ENCODE assay signal across 15 mouse cellular contexts in genomic region chr11:78515549-78516325, GRCm38 (mm10). TPM values are rescaled to one million over a fixed set of nuclear protein-coding genes. Genes with fewer than 3 reads are reported as not detected.
DNase-seq lines count a peak whose midpoint lies in the region; ATAC-seq and TF ChIP-seq lines count a peak whose summit lies in the region.
"Had no signal": no experiment of that assay in that cellular context is flagged by ENCODE, and none has a peak within 500 bp of the region (broad histone marks: within the 10 kb centered on the region; RNA-seq: fewer than 3 reads in every experiment).

No protein-coding gene starts in this region.

- H3K27me3 ChIP-seq in limb, embryonic 11.5 days (ENCODE audit: control insufficient read depth, insufficient read depth, low read length): no peaks in the 10 kb centered on the region
- no peaks in the 10 kb centered on the region for H3K27me3 ChIP-seq in limb, embryonic 10.5 days (ENCODE audit: low read depth, poor library complexity, severe bottlenecking)
- H3K27me3 ChIP-seq in ES-Bruce4 (ENCODE audit: control insufficient read depth, insufficient read depth, low read length, poor library complexity, severe bottlenecking): no peaks in the 10 kb centered on the region
- no peaks in the 10 kb centered on the region for H3K27me3 ChIP-seq in liver, embryonic 14.5 days (ENCODE audit: control insufficient read depth, insufficient read depth, low read length)
- H3K27me3 ChIP-seq: heart, embryonic 15.5 days; megakaryocyte, embryonic 14.5 days had no signal

- no peak overlapping the region for H3K4me2 ChIP-seq in limb, embryonic 11.5 days (ENCODE audit: low read depth, severe bottlenecking)
- H3K4me2 ChIP-seq in liver, embryonic 14.5 days (ENCODE audit: low read depth): no peak overlapping the region
- H3K4me2 ChIP-seq: heart, embryonic 15.5 days had no signal

- H3K9ac ChIP-seq in limb, embryonic 11.5 days (ENCODE audit: low read length): no peak overlapping the region
- H3K9ac ChIP-seq in ES-Bruce4 (ENCODE audit: low read depth, poor library complexity, severe bottlenecking): no peak overlapping the region
- no peak overlapping the region for H3K9ac ChIP-seq in liver, embryonic 14.5 days (replicated peaks)
- H3K9ac ChIP-seq: heart, embryonic 15.5 days had no signal

- TF ChIP-seq POLR2A in ES-Bruce4 (IDR thresholded peaks at IDR 0.05; ENCODE audit: insufficient read depth, low read length): no peak

- no peak for ATAC-seq in limb, embryonic 11.5 days (ENCODE audit: insufficient number of reproducible peaks, low FRiP score, low TSS enrichment, low read depth)
- no peak for ATAC-seq in liver, embryonic 14.5 days (ENCODE audit: insufficient read depth)
- ATAC-seq: inflammation-experienced regulatory T-cells, adult 6 months had no signal

- TF ChIP-seq CTCF in ES-Bruce4 (IDR thresholded peaks at IDR 0.05; ENCODE audit: low read depth, low read length): peak; percentile 59
- TF ChIP-seq CTCF in liver, embryonic 14.5 days (IDR thresholded peaks at IDR 0.05; ENCODE audit: low read depth): peak; percentile 69

- 61% methylated on average over 2 of the region's 2 CpGs for WGBS in limb, embryonic 11.5 days
- 69% methylated on average over 2 of the region's 2 CpGs for WGBS in limb, embryonic 10.5 days
- WGBS in liver, embryonic 14.5 days (ENCODE audit: insufficient replicate concordance): 37% methylated on average over 2 of the region's 2 CpGs

- H3K9me3 ChIP-seq in limb, embryonic 11.5 days (ENCODE audit: control insufficient read depth, low read length): no peaks in the 10 kb centered on the region
- H3K9me3 ChIP-seq in limb, embryonic 10.5 days (replicated peaks): no peaks in the 10 kb centered on the region
- H3K9me3 ChIP-seq in ES-Bruce4 (replicated peaks; ENCODE audit: control insufficient read depth, insufficient read depth, low read length, poor library complexity, severe bottlenecking): no peaks in the 10 kb centered on the region
- H3K9me3 ChIP-seq in liver, embryonic 14.5 days (ENCODE audit: control insufficient read depth, low read length): no peaks in the 10 kb centered on the region
- H3K9me3 ChIP-seq: embryonic facial prominence, embryonic 10.5 days; heart, embryonic 15.5 days; megakaryocyte, embryonic 14.5 days had no signal

- H3K4me3 ChIP-seq in limb, embryonic 11.5 days (ENCODE audit: low read depth, low read length): no peak overlapping the region
- no peak overlapping the region for H3K4me3 ChIP-seq in limb, embryonic 10.5 days
- no peak overlapping the region for H3K4me3 ChIP-seq in ES-Bruce4 (ENCODE audit: low read depth, low read length)
- no peak overlapping the region for H3K4me3 ChIP-seq in liver, embryonic 14.5 days (ENCODE audit: insufficient read depth in 1 of 2, low read depth in 2 of 2, low read length in 2 of 2)
- H3K4me3 ChIP-seq: embryonic facial prominence, embryonic 10.5 days; heart, embryonic 15.5 days; megakaryocyte, embryonic 14.5 days had no signal

- no peak for TF ChIP-seq EP300 in ES-Bruce4 (IDR thresholded peaks at IDR 0.05; ENCODE audit: insufficient read depth, low read depth, low read length)
- no peak for TF ChIP-seq EP300 in liver, embryonic 14.5 days (IDR thresholded peaks at IDR 0.05; ENCODE audit: low read depth)

- peaks cover 34% of the 10 kb centered on the region for H3K36me3 ChIP-seq in limb, embryonic 11.5 days (ENCODE audit: control insufficient read depth, insufficient read depth, low read length)
- H3K36me3 ChIP-seq in limb, embryonic 10.5 days: peaks cover 69% of the 10 kb centered on the region
- H3K36me3 ChIP-seq in ES-Bruce4 (ENCODE audit: control insufficient read depth, insufficient read depth, low read length, poor library complexity, severe bottlenecking): peaks cover 49% of the 10 kb centered on the region
- peaks cover 33% of the 10 kb centered on the region for H3K36me3 ChIP-seq in liver, embryonic 14.5 days (replicated peaks; ENCODE audit: control insufficient read depth, insufficient read depth, low read depth)

- no peak overlapping the region for H3K27ac ChIP-seq in limb, embryonic 11.5 days (replicated peaks; ENCODE audit: low read depth, low read length)
- no peak overlapping the region for H3K27ac ChIP-seq in limb, embryonic 10.5 days
- no peak overlapping the region for H3K27ac ChIP-seq in ES-Bruce4 (ENCODE audit: insufficient read depth, low read length)
- no peak overlapping the region for H3K27ac ChIP-seq in liver, embryonic 14.5 days
- H3K27ac ChIP-seq: embryonic facial prominence, embryonic 10.5 days; heart, embryonic 15.5 days had no signal

- peaks cover 7% of the 10 kb centered on the region for H3K4me1 ChIP-seq in limb, embryonic 11.5 days (ENCODE audit: control insufficient read depth, insufficient read depth, low read length)
- peaks cover 19% of the 10 kb centered on the region for H3K4me1 ChIP-seq in limb, embryonic 10.5 days
- no peaks in the 10 kb centered on the region for H3K4me1 ChIP-seq in ES-Bruce4 (ENCODE audit: control insufficient read depth, insufficient read depth, low read length)
- H3K4me1 ChIP-seq in liver, embryonic 14.5 days (replicated peaks; ENCODE audit: control insufficient read depth in 2 of 2, insufficient read depth in 2 of 2, low read length in 1 of 2): peaks cover 4 to 11% of the 10 kb centered on the region in 2 experiments; a peak in 3 of 4 replicates

- peak; percentile 20 for DNase-seq in embryo, embryonic 10 days (ENCODE audit: low spot score)
- DNase-seq in embryo, embryonic 9.5 days (ENCODE audit: extremely low spot score): no peak
- peak; percentile 40 for DNase-seq in limb, embryonic 11.5 days (ENCODE audit: low spot score)
- DNase-seq in limb, embryonic 10.5 days (ENCODE audit: low spot score): no peak
- no peak for DNase-seq in liver, embryonic 14.5 days (ENCODE audit: low read depth in 3 of 3, low spot score in 3 of 3)
- DNase-seq in natural killer cell, adult 2 months (ENCODE audit: low spot score in 2 of 2): no peak
- DNase-seq in yolk sac, embryonic 10.5 days (ENCODE audit: low spot score): no peak
- DNase-seq: cerebellum, adult 11-12 months had no signal

RNA-seq across cellular contexts. Expression of gene Poldip2, which starts 3.7 kb away (rescaled TPM):
- 164 and 165 TPM in 2 replicates for polyA plus RNA-seq in limb, embryonic 11.5 days (2014; fragmentation: Nextera tagmentation; extraction: Ambion mirVana)
- polyA plus RNA-seq in limb, embryonic 10.5 days (2016; fragmentation: Nextera tagmentation; extraction: Ambion mirVana): 179 TPM in 2 replicates
- polyA plus RNA-seq in ES-Bruce4 (2011; ENCODE audit: insufficient read depth, insufficient read length, low read depth, missing spikeins): 72.1 and 75.3 TPM in 2 replicates
- polyA plus RNA-seq in liver, embryonic 14.5 days (2012; rRNA removed): 24.1 and 28.2 TPM in 2 replicates
- 55.6 and 57.2 TPM in 2 replicates for polyA plus RNA-seq in liver, embryonic 14.5 days (2014; fragmentation: Nextera tagmentation; extraction: Ambion mirVana)

RNA-seq across cellular contexts. Expression of gene Tmem199, which starts 3.8 kb away (rescaled TPM):
- polyA plus RNA-seq in limb, embryonic 11.5 days (2014; fragmentation: Nextera tagmentation; extraction: Ambion mirVana): 62.0 and 66.5 TPM in 2 replicates
- polyA plus RNA-seq in limb, embryonic 10.5 days (2016; fragmentation: Nextera tagmentation; extraction: Ambion mirVana): 73.7 and 85.5 TPM in 2 replicates
- 41.6 and 41.7 TPM in 2 replicates for polyA plus RNA-seq in ES-Bruce4 (2011; ENCODE audit: insufficient read depth, insufficient read length, low read depth, missing spikeins)
- 10.6 and 14.5 TPM in 2 replicates for polyA plus RNA-seq in liver, embryonic 14.5 days (2012; rRNA removed)
- 20.6 and 22.1 TPM in 2 replicates for polyA plus RNA-seq in liver, embryonic 14.5 days (2014; fragmentation: Nextera tagmentation; extraction: Ambion mirVana)

RNA-seq across cellular contexts. Expression of gene Sebox, which starts 12.5 kb away (rescaled TPM):
- not detected in 2 replicates for polyA plus RNA-seq in limb, embryonic 11.5 days (2014; fragmentation: Nextera tagmentation; extraction: Ambion mirVana)
- polyA plus RNA-seq in limb, embryonic 10.5 days (2016; fragmentation: Nextera tagmentation; extraction: Ambion mirVana): not detected in 2 replicates
- not detected in 2 replicates for polyA plus RNA-seq in ES-Bruce4 (2011; ENCODE audit: insufficient read depth, insufficient read length, low read depth, missing spikeins)
- polyA plus RNA-seq in liver, embryonic 14.5 days (2012; rRNA removed): 0.18 and 0.28 TPM in 2 replicates
- polyA plus RNA-seq in liver, embryonic 14.5 days (2014; fragmentation: Nextera tagmentation; extraction: Ambion mirVana): 0.35 and 0.39 TPM in 2 replicates
- polyA plus RNA-seq: embryonic facial prominence, embryonic 10.5 days; forebrain, embryonic 11.5 days; heart, embryonic 15.5 days; inflammation-experienced regulatory T-cells, adult 6 months; limb, embryonic 14.5 days had no signal

RNA-seq across cellular contexts. Expression of gene Vtn, which starts 16.8 kb away (rescaled TPM):
- 0.41 TPM in 1 of 2 replicates, not detected in the other for polyA plus RNA-seq in limb, embryonic 11.5 days (2014; fragmentation: Nextera tagmentation; extraction: Ambion mirVana)
- 0.11 TPM in 1 of 2 replicates, not detected in the other for polyA plus RNA-seq in limb, embryonic 10.5 days (2016; fragmentation: Nextera tagmentation; extraction: Ambion mirVana)
- polyA plus RNA-seq in ES-Bruce4 (2011; ENCODE audit: insufficient read depth, insufficient read length, low read depth, missing spikeins): not detected in 2 replicates
- polyA plus RNA-seq in liver, embryonic 14.5 days (2012; rRNA removed): 350 and 403 TPM in 2 replicates
- polyA plus RNA-seq in liver, embryonic 14.5 days (2014; fragmentation: Nextera tagmentation; extraction: Ambion mirVana): 353 and 424 TPM in 2 replicates
- polyA plus RNA-seq: inflammation-experienced regulatory T-cells, adult 6 months had no signal

RNA-seq across cellular contexts. Expression of gene Sarm1, which starts 18.2 kb away (rescaled TPM):
- 2.2 and 2.5 TPM in 2 replicates for polyA plus RNA-seq in limb, embryonic 11.5 days (2014; fragmentation: Nextera tagmentation; extraction: Ambion mirVana)
- 2.3 and 2.5 TPM in 2 replicates for polyA plus RNA-seq in limb, embryonic 10.5 days (2016; fragmentation: Nextera tagmentation; extraction: Ambion mirVana)
- polyA plus RNA-seq in ES-Bruce4 (2011; ENCODE audit: insufficient read depth, insufficient read length, low read depth, missing spikeins): 2.0 and 3.1 TPM in 2 replicates
- polyA plus RNA-seq in liver, embryonic 14.5 days (2012; rRNA removed): 0.09 and 0.22 TPM in 2 replicates
- polyA plus RNA-seq in liver, embryonic 14.5 days (2014; fragmentation: Nextera tagmentation; extraction: Ambion mirVana): 0.14 and 0.15 TPM in 2 replicates

Comparison
In these comparisons a context has a peak if more than half of its experiments do, and no peak if none do; other contexts are left out.
1. DNase-seq: peak in embryo, embryonic 10 days (single experiment) and limb, embryonic 11.5 days (single experiment); none in embryo, embryonic 9.5 days (single experiment), limb, embryonic 10.5 days (single experiment), liver, embryonic 14.5 days (0 of 3), natural killer cell, adult 2 months (0 of 2) and yolk sac, embryonic 10.5 days (single experiment).